Mouse (Mus musculus) inflammation-experienced regulatory T-cells, adult 6 months (primary cell): ENCODE results near the gene Tfrc. TPM values are rescaled to one million over a fixed set of nuclear protein-coding genes. Genes with fewer than 3 reads are reported as not detected.

Source experiments
- ATAC-seq: one replicate; pipeline ENCODE4 v1.8.0; 2017
- polyA plus RNA-seq, 3 experiments: library from polyadenylated mRNA; unstranded; fragments of 100-300 nt; shearing (Covaris generic); gene quantifications; one replicate each; pipeline ENCODE4 v1.2.1; 2017

Gene Tfrc
- polyA plus RNA-seq, 3 experiments from 2014 or later, result 15.9 to 22.7 (median 17.9) TPM

DNA sequence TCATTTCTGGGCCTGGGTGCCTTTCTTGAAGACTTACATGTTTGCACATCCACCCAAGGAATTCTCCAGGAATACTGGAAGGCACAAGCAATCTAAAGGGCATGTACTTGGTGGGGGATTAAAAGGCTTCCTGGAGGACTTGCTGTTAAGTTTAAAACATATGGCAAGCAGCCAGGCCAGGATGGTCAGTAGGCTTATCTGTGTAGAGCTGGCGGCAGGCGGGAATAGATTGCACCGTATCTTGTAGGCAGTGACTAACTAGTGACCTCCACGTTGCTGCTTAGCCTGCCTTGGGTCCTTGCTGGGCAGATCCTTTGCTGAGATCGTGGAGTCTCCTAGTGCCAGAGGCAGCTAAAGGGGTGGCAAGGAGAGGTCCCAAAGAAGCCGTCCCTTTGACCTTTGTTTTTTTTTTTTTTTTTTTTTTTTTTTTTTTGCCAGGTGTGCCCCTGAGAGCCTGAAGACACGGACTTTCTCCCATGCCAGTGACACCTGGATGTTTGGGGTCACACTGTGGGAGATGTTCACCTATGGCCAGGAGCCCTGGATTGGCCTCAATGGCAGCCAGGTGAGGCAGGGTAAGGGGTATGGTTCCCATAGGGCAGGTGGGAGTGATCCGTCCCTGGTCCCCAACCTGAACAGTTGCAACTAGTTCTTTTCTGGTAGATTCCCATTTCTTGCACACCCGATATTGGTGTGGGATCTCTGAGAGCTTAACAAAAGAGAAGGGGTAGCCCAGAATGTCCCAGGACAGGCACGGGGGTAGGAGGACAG is 61.8 kb downstream of the Tfrc start:
- ATAC-seq, result no peak

- ATAC-seq, result no peak
Measured at GRCm38 (mm10) chr16:32671206-32671887, 62.6 kb downstream of the Tfrc start.

DNA sequence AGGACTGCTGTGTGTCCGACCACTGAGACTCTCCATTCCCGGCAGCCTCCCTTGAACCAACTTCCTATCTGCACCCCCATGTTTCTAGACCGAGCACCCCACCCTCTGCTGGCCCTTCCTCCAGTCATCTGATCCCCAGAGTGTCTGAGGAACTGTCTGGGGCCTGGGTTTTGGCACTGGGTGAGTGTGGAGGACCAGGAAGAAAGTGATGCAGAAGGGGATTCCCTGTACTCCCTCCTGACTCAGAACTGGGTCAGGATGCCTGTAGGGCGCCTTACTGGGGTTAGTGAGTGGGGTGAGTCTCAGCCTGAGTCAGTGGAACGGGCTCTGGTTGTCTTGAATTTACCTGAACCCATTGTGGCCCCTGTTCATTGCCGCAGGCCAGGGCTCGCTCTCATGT is 63.5 kb downstream of the Tfrc start:
- ATAC-seq, result peak; percentile 78

DNA sequence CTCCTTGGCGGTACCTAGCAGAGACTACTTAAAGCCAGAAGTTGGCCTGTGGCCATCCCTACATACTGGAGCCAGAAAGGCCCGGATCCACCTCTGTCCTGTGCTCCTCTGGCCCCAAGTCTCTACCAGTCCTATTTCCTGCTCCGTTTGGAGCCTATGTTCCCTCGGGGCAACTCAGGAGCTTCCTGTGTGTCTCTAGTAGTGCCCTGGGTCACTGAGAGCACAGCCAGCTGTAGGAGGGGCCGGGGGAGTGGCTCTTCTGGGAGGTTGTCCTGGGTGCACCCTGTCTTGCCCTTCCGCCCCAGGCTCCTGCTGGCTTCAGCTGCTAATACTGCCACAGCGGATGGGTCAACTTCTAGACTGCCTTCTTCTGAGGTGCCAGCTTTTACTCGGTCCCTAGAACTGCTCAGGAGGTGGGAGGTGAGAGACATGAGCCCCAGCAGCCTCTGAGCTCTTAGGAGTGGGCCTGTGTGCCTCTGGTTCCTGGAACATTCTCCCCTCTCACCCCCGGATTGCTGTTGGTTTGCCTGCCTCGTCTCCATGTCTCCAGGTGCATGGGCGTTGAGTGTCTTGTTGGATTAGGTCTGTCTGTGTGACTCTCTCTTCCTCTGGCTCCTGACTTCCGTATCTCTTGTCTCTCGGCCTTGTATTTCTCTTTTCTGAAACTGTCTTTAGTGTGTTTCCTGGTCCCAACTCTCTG is 64.3 kb downstream of the Tfrc start:
- no peak for ATAC-seq

GRCm38 (mm10) chr16:32674121-32674740 is 65.5 kb downstream of the Tfrc start:
- no peak for ATAC-seq

GRCm38 (mm10) chr16:32677040-32677700 is 68.5 kb downstream of the Tfrc start:
- no peak for ATAC-seq

DNA sequence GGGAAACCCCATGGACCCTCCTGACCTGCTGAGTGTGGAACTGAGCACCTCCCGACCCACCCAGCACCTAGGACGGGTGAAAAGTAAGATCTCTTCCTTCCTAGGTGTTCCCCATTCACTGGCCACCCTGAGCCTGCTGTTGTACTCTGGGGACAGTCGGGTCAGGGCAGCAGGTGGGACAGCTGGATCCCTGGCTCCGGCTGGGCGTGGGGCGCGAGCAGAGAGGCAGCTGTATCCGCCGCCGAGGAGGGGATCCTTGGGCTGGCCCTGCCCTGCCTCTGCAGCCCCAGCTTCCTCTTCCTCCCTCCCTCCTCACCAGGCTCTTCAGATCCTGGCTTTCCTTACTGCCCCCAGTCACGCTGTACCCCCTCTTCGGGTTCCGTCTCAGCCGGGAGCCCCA is 69.2 kb downstream of the Tfrc start:
- ATAC-seq, result no peak

DNA sequence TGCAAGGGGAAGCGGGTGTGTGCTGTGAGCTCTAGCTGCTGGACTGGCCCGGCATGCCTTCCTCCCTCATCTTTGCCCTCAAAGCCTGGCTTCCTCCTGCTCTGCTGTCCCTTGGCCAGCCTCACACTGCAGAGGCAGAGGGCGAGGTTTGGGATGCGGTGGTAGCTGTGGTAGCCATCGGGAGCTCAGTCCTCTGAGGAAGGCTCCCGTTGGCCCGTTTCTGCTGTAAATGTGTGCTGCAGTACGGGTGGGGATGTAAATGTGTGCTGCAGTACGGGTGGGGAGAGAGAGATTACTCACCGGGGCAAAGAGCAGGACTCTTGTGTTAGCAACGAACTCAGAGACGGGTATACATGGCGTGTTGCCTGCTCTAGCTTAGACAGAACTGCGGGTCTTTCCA is 70.1 kb downstream of the Tfrc start:
- no peak for ATAC-seq

DNA sequence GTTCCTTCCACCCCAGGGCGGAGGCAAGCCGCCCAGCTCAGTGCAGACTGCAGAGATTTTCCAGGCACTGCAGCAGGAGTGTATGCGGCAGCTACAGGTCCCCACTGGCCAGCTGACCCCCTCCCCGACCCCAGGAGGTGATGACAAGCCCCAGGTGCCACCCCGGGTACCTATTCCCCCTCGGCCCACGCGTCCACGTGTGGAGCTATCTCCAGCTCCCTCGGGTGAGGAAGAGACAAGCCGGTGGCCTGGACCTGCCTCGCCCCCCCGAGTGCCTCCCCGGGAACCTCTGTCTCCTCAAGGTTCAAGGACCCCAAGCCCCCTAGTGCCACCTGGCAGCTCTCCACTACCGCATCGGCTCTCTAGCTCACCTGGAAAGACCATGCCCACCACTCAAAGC is 71.3 kb downstream of the Tfrc start:
- ATAC-seq, result no peak

GRCm38 (mm10) chr16:32680806-32681205 is 72.1 kb downstream of the Tfrc start:
- ATAC-seq, result no peak

DNA sequence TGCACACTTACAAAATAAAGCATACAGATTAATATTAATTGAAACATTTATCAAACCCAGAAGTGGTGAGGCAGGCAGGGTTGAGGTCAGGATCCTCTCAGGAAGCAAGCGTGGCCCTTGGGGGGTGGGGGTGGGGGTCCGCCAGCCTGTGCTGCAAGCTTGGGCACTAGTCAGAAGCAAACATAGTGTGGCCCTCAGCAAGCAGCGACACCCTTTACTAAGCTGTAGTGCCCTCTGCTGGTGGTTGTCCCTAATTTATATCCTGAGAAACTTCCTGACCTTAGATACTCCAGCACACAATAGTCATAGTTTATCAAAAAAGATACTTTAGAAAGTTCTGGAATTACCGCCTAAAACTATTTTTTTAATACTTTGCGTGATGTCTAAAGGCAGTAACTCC is 73.5 kb downstream of the Tfrc start:
- ATAC-seq, result peak; percentile 68

Other genes with a start within 250 kb of the Tfrc start
- not detected for gene Tm4sf19, start 208.4 kb upstream of the Tfrc start, polyA plus RNA-seq
- gene Tctex1d2, start 189.2 kb upstream of the Tfrc start, polyA plus RNA-seq, result 10 to 100 TPM in 1 of 3 experiments, 1 to 10 TPM in 2; 2.4 to 10.6 (median 4.3) TPM
- gene Pcyt1a, start 178.0 kb upstream of the Tfrc start, polyA plus RNA-seq, result 1 to 10 TPM; 6.0 to 9.3 (median 6.5) TPM
- not detected for gene Slc51a, start 121.0 kb upstream of the Tfrc start, polyA plus RNA-seq
- under 1 TPM in 1 of 3 experiments, not detected in 2; 0.32 TPM for gene Zdhhc19, start 112.7 kb upstream of the Tfrc start, polyA plus RNA-seq
- gene Tnk2, start 35.0 kb downstream of the Tfrc start, polyA plus RNA-seq, result 10 to 100 TPM in 1 of 3 experiments, 1 to 10 TPM in 2; 7.2 to 10.1 (median 8.6) TPM
- under 1 TPM in 1 of 3 experiments, not detected in 2; 0.05 TPM for gene Muc4, start 127.0 kb downstream of the Tfrc start, polyA plus RNA-seq
- gene Muc20, start 188.5 kb downstream of the Tfrc start, polyA plus RNA-seq, result 1 to 10 TPM in 1 of 3 experiments, not detected in 2; 2.3 TPM
- not detected for gene Smbd1, start 201.6 kb downstream of the Tfrc start, polyA plus RNA-seq